Mouse (Mus musculus): Measurements from ENCODE around the gene Irgc1. TPM values are rescaled to one million over a fixed set of nuclear protein-coding genes. Genes with fewer than 3 reads are reported as not detected.

The Irgc1 gene
- polyA plus RNA-seq, 1 experiment from 2014 or later: not detected

DNA sequence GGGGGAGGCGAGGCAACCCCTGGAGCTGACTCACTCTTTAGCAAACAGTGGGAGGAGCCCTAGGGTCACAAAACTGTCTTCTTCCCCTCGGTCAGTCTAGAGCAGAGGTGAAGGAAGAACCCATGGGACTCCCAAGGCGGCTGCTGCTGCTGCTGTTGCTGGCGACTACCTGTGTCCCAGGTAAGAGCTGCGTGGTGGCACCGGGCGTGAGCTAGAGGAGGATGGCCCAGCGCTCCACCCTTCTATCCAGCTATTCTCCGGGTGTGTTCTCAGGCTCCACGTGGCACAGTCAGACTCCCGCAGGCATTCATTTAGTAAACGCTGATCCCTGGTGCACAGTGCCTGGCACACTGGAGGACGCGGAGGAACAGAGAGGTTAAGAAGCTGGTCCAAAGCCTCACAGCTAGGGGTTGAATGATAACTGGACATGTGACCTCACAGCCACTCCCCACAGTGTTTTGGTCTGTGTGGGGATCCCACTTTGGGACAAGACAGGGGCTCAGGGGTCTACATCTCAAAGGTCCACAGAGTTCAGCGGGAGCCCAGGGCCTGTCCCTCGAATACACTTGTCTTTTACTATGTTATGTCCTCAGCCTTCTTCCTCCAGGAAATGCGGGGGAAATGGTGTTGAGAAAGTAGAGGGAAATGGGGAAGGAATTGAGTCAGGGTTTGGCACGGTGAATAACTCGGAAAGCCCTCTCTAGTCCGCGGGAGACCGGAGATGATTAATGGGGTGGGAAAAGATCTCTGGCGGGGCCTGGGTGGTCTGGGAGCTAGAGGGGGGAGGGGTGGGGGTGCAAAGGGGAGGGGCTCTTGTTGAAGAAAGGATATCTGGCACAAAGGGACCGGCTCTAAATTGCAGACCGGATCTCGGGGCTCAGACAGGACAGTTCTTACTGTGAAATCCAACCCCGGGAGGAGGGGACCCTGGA, 10.6 kb upstream of the Irgc1 start, which contains the start of gene Plaur:
TSS of gene Plaur (plus strand) at position 97 of the 932 bp plus-strand sequence.
- Histone ChIP-seq H3K36me3 (ENCODE audit: control insufficient read depth, insufficient read depth, low read length) (no peaks in the 10 kb centered on the region), H3K9ac (ENCODE audit: low read length) (peak within 1 kb of the TSS; percentile 40), H3K9me3 (ENCODE audit: control insufficient read depth, low read length) (no peaks in the 10 kb centered on the region), H3K4me2 (ENCODE audit: low read length) (peak within 1 kb of the TSS; percentile 44), H3K27ac (ENCODE audit: low read depth) (peak within 1 kb of the TSS; percentile 51), H3K4me1 (replicated peaks; ENCODE audit: control insufficient read depth, insufficient read depth, low read length) (peaks cover 24% of the 10 kb centered on the region), H3K27me3 (replicated peaks; ENCODE audit: control insufficient read depth, insufficient read depth, low read length) (no peaks in the 10 kb centered on the region), H3K4me3 (ENCODE audit: low read depth, low read length) (peak within 1 kb of the TSS; percentile 35)
- WGBS: 2% methylated on average over 26 of the region's 27 CpGs
- DNase-seq (ENCODE audit: low spot score): no peak
- ATAC-seq (replicated peaks; ENCODE audit: low FRiP score, low TSS enrichment, low read depth): peak; percentile 71

DNA sequence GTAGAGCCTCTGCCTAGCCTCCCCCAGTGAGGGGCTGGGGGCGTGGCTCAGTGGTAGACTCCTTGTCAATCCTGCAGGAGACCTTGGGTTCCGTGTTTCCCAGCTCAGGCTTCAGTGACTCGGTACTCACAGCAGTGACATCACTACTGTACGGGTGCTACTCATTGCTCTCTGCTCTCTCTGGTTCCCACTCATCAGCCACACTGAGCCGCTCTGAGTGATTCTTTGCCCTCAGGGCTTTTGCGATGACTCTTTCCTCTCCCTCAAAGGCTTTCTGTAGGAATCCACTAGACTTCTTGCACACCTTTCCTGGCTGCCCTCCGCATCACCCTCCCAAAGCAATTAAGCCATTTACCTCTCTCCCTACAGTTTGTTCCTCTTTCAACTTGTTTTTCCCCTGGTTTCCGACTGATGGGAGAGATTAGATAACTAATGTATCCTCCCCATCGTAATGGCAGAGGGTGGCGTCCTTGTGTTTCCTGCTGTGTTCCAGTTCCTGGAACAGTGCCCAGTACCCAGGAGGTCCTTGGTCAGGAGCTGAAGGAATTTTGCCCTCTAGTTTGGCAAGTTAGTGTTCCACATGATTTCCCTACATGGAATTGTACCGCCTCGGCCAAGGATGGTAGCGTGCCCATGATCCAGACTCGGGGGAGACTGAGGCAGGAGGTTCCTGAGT, 9.4 kb upstream of the Irgc1 start:
- Histone ChIP-seq H3K36me3 (ENCODE audit: control insufficient read depth, insufficient read depth, low read length) (no peaks in the 10 kb centered on the region), H3K4me2 (ENCODE audit: low read length) (no peak overlapping the region; the same call in 1 of the 2 replicates), H3K27ac (ENCODE audit: low read depth) (peak overlapping the region; percentile 51; the same call in 1 of the 2 replicates), H3K4me3 (ENCODE audit: low read depth, low read length) (no peak overlapping the region), H3K9ac (ENCODE audit: low read length) (no peak overlapping the region), H3K4me1 (replicated peaks; ENCODE audit: control insufficient read depth, insufficient read depth, low read length) (peaks cover 24% of the 10 kb centered on the region), H3K9me3 (ENCODE audit: control insufficient read depth, low read length) (no peaks in the 10 kb centered on the region), H3K27me3 (replicated peaks; ENCODE audit: control insufficient read depth, insufficient read depth, low read length) (no peaks in the 10 kb centered on the region)
- 44% methylated on average over 14 of the region's 14 CpGs for WGBS
- ATAC-seq (replicated peaks; ENCODE audit: low FRiP score, low TSS enrichment, low read depth): no peak
- no peak for DNase-seq (ENCODE audit: low spot score)

DNA sequence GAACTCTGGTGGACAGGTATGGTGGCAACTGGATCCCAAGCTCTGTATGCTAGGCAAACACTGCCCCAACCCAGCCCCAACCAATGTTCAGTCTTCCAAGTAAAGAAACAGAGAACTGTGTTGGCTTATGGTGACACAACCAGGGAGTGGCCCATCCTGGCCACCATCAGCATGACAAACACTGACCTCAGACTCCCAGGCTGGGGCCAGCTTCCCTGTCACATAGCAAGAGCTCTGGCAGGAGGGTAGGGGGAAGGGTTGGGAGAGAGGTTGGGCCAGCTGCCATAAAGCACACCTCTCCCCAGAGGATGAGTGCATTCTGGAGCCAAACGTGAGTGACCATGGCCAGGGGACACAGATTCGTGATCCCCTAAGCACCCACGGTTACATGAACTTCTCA, 7.7 kb upstream of the Irgc1 start:
- 54% methylated on average over 3 of the region's 3 CpGs for WGBS
- Histone ChIP-seq H3K4me2 (ENCODE audit: low read length) (peak overlapping the region; percentile 8; the same call in 1 of the 2 replicates), H3K36me3 (ENCODE audit: control insufficient read depth, insufficient read depth, low read length) (no peaks in the 10 kb centered on the region), H3K4me3 (ENCODE audit: low read depth, low read length) (no peak overlapping the region), H3K4me1 (replicated peaks; ENCODE audit: control insufficient read depth, insufficient read depth, low read length) (peaks cover 24% of the 10 kb centered on the region), H3K27me3 (replicated peaks; ENCODE audit: control insufficient read depth, insufficient read depth, low read length) (no peaks in the 10 kb centered on the region), H3K9me3 (ENCODE audit: control insufficient read depth, low read length) (no peaks in the 10 kb centered on the region), H3K27ac (ENCODE audit: low read depth) (no peak overlapping the region), H3K9ac (ENCODE audit: low read length) (no peak overlapping the region)
- peak; percentile 37; the same call in 1 of the 2 replicates for ATAC-seq (replicated peaks; ENCODE audit: low FRiP score, low TSS enrichment, low read depth)
- no peak for DNase-seq (ENCODE audit: low spot score)

DNA sequence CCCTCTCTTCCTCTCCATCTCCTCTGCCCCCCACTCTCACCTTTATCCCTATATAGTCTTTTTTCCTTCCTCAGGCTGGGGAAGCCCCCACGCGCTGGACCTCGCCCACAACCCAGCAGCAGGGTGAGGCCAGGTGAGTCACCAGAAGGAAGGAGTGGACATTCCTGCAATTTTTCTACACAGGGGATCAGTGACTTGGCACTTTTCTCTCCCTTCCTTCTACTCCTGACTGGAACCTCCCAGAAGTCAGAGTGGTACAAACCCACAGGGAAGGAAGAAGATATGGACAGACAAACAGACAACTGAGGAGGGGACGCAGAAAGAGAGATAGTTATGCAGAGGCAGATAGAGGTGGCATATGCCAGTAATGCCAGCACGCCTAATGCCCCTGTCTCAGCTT, 7.3 kb upstream of the Irgc1 start:
- no peaks in the 10 kb centered on the region for H3K27me3 ChIP-seq (replicated peaks; ENCODE audit: control insufficient read depth, insufficient read depth, low read length)
- no peaks in the 10 kb centered on the region for H3K9me3 ChIP-seq (ENCODE audit: control insufficient read depth, low read length)
- no peak overlapping the region for H3K4me3 ChIP-seq (ENCODE audit: low read depth, low read length)
- no peak overlapping the region for H3K27ac ChIP-seq (ENCODE audit: low read depth)
- ATAC-seq (replicated peaks; ENCODE audit: low FRiP score, low TSS enrichment, low read depth) (peak; percentile 30; the same call in 1 of the 2 replicates), DNase-seq (ENCODE audit: low spot score) (no peak)
- H3K36me3 ChIP-seq (ENCODE audit: control insufficient read depth, insufficient read depth, low read length): no peaks in the 10 kb centered on the region
- 68% methylated on average over 5 of the region's 5 CpGs for WGBS
- H3K9ac ChIP-seq (ENCODE audit: low read length): no peak overlapping the region
- peak overlapping the region; percentile 8; the same call in 1 of the 2 replicates for H3K4me2 ChIP-seq (ENCODE audit: low read length)
- H3K4me1 ChIP-seq (replicated peaks; ENCODE audit: control insufficient read depth, insufficient read depth, low read length): peaks cover 24% of the 10 kb centered on the region

DNA sequence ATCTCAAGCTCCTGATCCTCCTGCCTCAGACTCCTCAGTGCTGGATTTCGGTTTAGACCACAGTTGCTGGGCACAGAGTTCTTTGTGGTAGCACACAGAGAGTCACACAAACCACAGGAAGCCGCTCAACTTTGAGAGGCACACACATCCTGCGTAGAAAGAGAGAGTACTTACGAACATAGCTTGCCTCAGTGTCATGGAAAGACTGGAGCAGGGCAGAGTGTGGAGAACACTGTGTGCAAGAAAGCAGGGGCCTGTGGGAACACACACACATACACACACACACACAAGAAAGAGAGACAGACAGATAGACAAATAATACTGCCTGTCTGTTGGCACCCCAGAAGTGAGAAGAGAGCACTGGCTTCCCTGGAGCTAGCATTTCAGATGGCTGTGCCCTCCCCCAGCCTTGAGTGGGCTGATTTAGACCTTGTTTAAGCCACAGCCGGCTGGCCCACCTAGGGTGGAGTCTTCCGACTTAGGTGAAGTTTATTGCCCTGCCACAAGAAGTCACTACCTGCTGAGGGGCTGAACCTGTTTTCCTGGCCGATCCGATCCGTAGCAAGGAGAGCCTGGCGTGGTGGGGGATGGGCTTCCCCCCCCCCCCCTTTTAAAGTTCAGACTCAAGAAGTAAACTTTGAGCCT, 5.8 kb upstream of the Irgc1 start:
- no peak overlapping the region for H3K9ac ChIP-seq (ENCODE audit: low read length)
- ATAC-seq (replicated peaks; ENCODE audit: low FRiP score, low TSS enrichment, low read depth) (no peak), DNase-seq (ENCODE audit: low spot score) (no peak)
- 43% methylated on average over 10 of the region's 10 CpGs for WGBS
- H3K27ac ChIP-seq (ENCODE audit: low read depth): no peak overlapping the region
- H3K4me2 ChIP-seq (ENCODE audit: low read length): no peak overlapping the region
- H3K36me3 ChIP-seq (ENCODE audit: control insufficient read depth, insufficient read depth, low read length): no peaks in the 10 kb centered on the region
- no peak overlapping the region for H3K4me3 ChIP-seq (ENCODE audit: low read depth, low read length)
- no peaks in the 10 kb centered on the region for H3K27me3 ChIP-seq (replicated peaks; ENCODE audit: control insufficient read depth, insufficient read depth, low read length)
- no peaks in the 10 kb centered on the region for H3K9me3 ChIP-seq (ENCODE audit: control insufficient read depth, low read length)
- peaks cover 18% of the 10 kb centered on the region for H3K4me1 ChIP-seq (replicated peaks; ENCODE audit: control insufficient read depth, insufficient read depth, low read length)

DNA sequence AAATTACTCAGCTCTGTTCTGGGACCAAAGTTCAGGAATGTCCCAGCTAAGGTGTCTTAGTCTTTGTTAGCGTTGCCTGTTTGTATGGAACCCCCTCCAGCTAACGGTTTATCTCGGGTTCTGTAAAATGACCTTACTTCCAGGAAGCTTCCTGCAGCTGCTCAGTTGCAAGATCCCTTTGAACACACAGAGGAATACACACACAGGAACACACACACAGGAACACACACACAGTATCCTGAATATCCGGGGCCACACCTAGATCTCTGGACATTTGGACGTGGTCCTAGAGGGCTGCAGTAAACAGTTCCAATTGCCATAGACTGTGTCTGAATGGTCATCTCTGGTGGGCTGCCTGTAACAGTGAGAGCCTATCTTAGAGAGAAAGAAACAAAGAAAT, 3.6 kb upstream of the Irgc1 start:
- H3K9ac ChIP-seq (ENCODE audit: low read length): no peak overlapping the region

DNA sequence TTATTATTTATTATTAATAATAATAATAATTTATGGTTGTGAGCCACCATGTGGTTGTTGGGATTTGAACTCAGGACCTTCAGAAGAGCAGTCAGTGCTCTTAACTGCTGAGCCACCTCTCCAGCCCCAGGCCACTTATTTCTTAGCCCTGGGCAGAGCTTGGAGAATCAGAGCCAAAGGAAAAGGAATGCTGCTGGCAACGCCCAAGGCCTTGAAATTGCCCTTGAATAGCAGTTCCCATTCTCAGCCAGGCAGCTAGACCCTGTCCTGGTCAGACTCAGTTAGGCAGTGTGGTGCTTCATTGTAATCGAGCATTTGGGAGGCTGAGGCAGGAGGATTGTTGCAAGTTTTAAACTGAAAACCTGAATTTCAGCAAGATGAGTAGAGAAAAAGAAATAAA, 2.1 kb upstream of the Irgc1 start:
- Histone ChIP-seq H3K27ac (ENCODE audit: low read depth) (no peak overlapping the region), H3K4me2 (ENCODE audit: low read length) (no peak overlapping the region), H3K27me3 (replicated peaks; ENCODE audit: control insufficient read depth, insufficient read depth, low read length) (no peaks in the 10 kb centered on the region), H3K4me3 (ENCODE audit: low read depth, low read length) (no peak overlapping the region), H3K36me3 (ENCODE audit: control insufficient read depth, insufficient read depth, low read length) (no peaks in the 10 kb centered on the region), H3K9ac (ENCODE audit: low read length) (no peak overlapping the region), H3K9me3 (ENCODE audit: control insufficient read depth, low read length) (no peaks in the 10 kb centered on the region), H3K4me1 (replicated peaks; ENCODE audit: control insufficient read depth, insufficient read depth, low read length) (0 out of 2 replicates have a peak, but pooled peaks cover 5% of the 10 kb centered on the region)
- ATAC-seq (replicated peaks; ENCODE audit: low FRiP score, low TSS enrichment, low read depth) (no peak), DNase-seq (ENCODE audit: low spot score) (no peak)
- WGBS: 78% methylated on average over 2 of the region's 2 CpGs

More for the DNA sequence above, 3.6 kb upstream of the Irgc1 start:
- no peaks in the 10 kb centered on the region for H3K36me3 ChIP-seq (ENCODE audit: control insufficient read depth, insufficient read depth, low read length)
- H3K27ac ChIP-seq (ENCODE audit: low read depth): no peak overlapping the region
- H3K9me3 ChIP-seq (ENCODE audit: control insufficient read depth, low read length): no peaks in the 10 kb centered on the region
- no peak overlapping the region for H3K4me3 ChIP-seq (ENCODE audit: low read depth, low read length)
- peaks cover 10% of the 10 kb centered on the region; the same call in 1 of the 2 replicates for H3K4me1 ChIP-seq (replicated peaks; ENCODE audit: control insufficient read depth, insufficient read depth, low read length)
- ATAC-seq (replicated peaks; ENCODE audit: low FRiP score, low TSS enrichment, low read depth) (no peak), DNase-seq (ENCODE audit: low spot score) (no peak)
- no peaks in the 10 kb centered on the region for H3K27me3 ChIP-seq (replicated peaks; ENCODE audit: control insufficient read depth, insufficient read depth, low read length)
- WGBS: 74% methylated on average over 5 of the region's 5 CpGs
- no peak overlapping the region for H3K4me2 ChIP-seq (ENCODE audit: low read length)

DNA sequence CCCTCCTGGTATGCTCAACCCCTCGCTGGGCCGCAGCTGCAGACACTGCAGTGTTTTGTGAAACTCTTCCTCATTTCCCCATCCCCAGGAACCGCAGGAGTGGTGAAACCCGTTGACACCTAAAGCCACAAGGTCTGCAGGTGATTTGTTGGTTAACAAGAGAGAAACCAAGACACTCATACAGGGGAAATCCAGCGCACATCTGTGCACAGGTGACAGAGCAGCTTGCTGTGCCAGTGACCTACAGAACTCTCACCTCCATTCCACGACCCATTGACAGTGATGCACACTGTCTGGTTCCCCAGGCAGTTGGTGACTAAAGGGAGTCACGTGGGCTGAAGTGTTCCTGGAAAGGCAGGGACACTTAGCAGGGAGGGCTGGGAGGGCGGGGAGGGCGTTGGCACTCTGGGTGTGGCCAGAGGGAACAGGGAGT, 1.5 kb downstream of the Irgc1 start:
- no peak for ATAC-seq (replicated peaks; ENCODE audit: low FRiP score, low TSS enrichment, low read depth)
- Histone ChIP-seq H3K4me3 (ENCODE audit: low read depth, low read length) (no peak overlapping the region), H3K27me3 (replicated peaks; ENCODE audit: control insufficient read depth, insufficient read depth, low read length) (no peaks in the 10 kb centered on the region), H3K4me2 (ENCODE audit: low read length) (no peak overlapping the region), H3K36me3 (ENCODE audit: control insufficient read depth, insufficient read depth, low read length) (no peaks in the 10 kb centered on the region), H3K27ac (ENCODE audit: low read depth) (no peak overlapping the region), H3K9me3 (ENCODE audit: control insufficient read depth, low read length) (no peaks in the 10 kb centered on the region), H3K9ac (ENCODE audit: low read length) (no peak overlapping the region), H3K4me1 (replicated peaks; ENCODE audit: control insufficient read depth, insufficient read depth, low read length) (no peaks in the 10 kb centered on the region)
- DNase-seq (ENCODE audit: low spot score): no peak
- 58% methylated on average over 9 of the region's 9 CpGs for WGBS
